Mouse (Mus musculus) frontal cortex, adult (tissue): ENCODE results near the gene Itpk1.

Source experiments
- ATAC-seq: cut with Nextera tagmentation; 2 replicates; pipeline ENCODE4 v1.9.2; 2017; ENCODE audit warnings: mild to moderate bottlenecking, moderate library complexity, mixed read lengths; ENCODE audit not compliant: low TSS enrichment

The Itpk1 gene

GRCm38 (mm10) chr12:102714116-102714515 is 9.4 kb upstream of the Itpk1 start:
- no peak for ATAC-seq

- ATAC-seq, result no peak
These were observed 8.6 kb upstream of the Itpk1 start for GRCm38 (mm10) chr12:102713153-102713865.

- no peak for ATAC-seq
These were observed 6.2 kb upstream of the Itpk1 start for GRCm38 (mm10) chr12:102710851-102711375.

DNA sequence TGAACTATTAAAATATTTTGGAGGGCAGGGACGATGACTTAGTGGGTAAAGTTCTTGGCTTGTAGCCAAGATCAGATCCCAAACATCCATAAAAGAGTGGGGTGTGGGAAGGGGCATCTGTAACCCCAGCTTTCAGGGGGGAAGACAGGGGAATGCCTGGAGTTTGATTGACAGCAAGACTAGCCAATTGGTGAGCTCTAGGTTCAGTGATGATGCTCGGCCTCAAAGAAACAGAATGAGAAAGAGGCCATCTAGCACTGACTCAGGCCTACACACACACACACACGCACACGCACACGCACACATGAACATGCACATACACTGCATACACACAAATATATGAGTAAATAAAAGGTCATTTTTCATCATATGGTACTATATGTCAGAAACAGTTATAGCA is 5.2 kb upstream of the Itpk1 start:
- no peak for ATAC-seq

DNA sequence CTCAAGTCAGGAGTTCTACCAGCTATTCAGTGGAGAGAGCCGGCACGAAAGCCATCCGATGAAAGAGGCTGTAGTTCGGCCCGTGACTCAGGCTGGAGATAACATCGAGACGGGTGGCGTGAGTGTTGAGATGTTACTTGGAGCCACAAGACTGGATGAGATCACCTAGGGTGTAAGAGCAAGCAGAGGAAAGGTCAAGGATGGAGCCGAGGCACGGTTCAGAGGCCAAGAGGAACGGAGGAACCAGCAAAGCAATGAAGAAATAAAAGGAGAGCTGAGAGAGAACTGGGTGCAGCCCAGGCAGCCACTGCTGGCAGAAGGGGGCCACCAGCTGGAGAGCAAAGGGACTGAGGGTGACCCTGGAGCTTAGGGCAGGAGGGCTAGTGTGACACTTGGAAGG is 3.5 kb upstream of the Itpk1 start:
- ATAC-seq, result no peak

DNA sequence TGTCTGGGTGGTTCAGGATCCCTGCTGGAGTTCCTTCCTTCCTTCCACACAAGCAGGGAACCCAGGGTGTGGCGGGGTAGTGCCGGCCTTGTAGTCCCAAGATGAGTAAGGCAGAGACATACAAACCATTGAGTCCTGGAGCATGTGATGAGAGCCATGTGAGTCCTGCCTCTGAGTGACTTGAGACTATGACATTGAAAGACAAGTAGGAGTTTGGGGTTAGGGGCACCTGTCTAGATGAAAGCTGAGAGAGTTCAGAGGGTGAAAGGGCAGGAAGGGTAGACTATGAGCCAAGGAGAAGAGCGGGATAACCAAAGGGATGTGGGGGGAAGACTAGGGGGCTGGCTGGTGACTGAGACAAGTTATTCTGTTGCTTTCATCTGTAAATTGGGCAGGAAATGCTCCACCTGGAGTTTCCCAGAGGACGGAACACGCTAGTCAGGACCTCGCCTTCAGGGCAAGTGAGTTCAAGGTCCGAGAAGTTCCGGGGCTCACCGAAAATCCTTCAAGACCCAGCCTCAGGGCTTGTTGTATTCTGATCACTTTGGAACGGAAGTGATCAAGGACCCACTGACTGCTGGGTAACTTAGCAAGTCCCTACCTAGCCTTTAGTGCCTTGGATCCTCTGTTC is 2.2 kb upstream of the Itpk1 start:
- no peak for ATAC-seq

DNA sequence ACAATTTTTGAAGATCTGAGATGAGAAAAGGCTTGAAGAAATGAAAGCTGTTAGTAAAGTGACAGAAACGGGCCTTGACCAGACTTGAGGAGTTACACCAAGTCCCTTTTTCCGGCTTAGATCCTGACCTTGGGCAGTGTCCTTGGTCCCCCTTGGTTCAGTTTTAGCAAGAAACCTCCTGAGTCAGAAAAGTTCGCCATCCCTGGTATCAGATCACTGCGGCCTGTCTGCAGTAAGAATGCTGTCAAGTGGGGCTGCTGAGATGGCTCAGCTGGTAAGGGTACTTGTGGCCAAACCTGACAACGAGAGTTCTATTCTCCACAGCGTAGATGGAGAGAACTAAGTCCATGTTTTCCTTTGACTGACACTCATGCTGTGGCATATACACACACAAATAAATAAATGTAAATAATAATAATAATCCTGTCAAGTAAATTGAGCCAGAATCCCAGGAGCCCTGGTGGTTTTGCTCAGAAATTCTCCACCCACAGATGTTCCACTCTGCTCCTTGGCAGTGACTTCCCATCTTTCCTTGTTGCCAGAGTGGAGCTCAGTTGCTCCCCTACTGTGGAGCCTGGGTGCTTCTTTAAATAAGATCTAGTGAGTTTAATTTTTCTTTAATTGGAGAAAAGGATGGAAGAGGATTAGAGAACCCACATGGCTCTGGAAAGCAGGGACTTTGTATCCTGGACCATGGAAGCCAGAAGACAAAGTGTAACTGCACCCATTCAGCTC is 1.3 kb upstream of the Itpk1 start:
- ATAC-seq, result peak; percentile 8; the same call in 1 of the 2 replicates

- ATAC-seq, result peak; percentile 43
These were observed 614 bp upstream of the Itpk1 start for GRCm38 (mm10) chr12:102705216-102705871.

DNA sequence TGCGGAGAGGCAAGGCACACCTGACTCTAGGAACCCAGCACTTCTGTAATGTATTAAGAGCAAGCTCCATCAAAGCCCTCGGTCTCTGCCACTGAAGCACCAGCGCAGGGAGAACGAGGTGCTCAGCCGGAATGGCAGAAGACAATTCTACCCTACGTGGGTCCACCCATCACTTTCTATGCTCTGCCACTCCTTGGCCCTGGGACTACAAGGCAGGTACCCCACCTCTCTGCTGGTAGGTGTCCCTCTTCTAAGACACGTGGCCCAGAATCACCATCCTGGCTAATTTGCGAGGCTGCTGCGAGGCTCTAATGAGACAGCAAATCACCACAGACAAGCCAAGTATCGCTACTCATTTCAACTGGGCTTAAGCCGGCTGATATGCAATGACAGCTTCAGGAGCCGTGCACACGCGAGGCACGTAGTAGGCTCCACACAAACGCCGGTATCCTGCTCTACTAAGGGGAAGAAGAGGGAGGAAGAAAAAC is 765 bp downstream of the Itpk1 start:
- ATAC-seq, result 0 out of 2 replicates have a peak, but pooled peaks have one; percentile 3

DNA sequence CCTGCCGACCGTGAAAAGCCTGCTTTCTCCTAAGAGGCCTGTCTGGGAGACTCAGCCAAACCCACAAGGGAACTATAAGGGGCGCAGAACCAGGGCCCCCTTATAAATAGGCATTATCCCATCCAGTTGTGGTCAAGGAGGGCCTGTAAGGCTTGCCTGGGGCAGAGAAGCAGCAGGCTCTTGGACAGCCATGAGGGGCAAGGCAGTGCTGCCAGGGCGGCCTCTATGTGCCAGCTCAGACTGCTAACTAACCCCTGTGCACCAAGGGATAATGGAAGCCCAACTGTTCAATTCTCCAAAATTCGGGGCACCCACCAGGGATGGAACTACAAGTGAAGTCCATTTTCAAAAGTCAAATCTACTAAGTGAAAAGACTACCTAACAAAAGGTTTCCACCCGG is 1.3 kb downstream of the Itpk1 start:
- no peak for ATAC-seq

GRCm38 (mm10) chr12:102703111-102703412 is 1.7 kb downstream of the Itpk1 start:
- no peak for ATAC-seq

DNA sequence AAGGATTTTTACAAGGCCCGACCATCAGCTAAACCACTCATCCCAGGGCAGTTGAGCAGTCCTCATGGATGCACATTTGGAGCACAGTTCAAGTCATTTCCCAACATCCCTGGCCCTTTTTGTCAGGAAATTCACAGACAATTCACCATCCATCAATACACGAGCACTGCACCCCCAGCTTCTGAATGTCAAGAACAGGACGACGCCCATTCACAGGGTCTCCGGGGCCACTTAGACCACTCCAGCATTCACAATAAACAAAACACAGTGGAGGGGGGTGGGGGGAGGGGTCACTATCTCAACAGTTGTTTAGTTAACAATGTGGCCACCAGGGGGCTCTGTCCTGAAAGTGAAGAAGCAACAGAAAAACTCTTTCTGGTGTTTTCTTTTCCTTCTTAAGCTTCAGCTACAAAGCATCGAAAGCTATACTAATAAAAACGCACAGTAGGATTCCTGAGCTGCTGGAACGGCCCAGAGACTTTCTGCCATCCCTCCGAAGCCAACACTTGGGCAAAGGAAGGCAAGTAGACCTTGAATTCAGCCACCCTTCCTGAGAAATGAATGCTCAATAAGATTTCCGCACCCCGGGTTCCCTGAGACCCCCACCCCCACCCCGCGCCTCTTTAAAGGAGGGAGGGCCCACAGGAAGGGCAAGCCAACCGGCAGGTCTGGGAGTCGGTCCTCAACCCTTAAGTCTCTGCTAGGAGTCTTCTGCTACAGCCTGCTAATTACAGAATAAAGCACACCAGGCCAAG is 2.2 kb downstream of the Itpk1 start:
- ATAC-seq, result no peak

GRCm38 (mm10) chr12:102701691-102702207 is 3.0 kb downstream of the Itpk1 start:
- no peak for ATAC-seq

DNA sequence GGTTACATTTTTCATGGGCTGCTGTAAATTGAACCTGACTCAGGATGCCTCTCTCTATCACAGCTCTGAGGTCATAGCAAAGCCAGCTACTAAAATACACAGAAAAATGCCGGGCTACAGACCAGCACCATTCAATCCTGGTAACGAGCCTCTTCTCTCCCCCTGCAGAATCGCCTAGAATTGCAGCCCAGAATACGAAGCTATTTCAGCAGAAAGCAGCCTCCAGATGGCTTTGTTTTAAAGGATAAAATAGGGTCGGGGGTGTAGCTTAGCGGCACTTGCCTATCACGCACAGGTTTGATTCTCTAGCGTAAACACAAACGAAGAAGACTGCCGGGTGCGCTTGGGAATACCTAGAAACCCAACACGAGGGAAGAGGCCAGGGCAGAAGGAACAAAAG is 4.3 kb downstream of the Itpk1 start:
- no peak for ATAC-seq

GRCm38 (mm10) chr12:102699156-102699555 is 5.6 kb downstream of the Itpk1 start:
- no peak for ATAC-seq

DNA sequence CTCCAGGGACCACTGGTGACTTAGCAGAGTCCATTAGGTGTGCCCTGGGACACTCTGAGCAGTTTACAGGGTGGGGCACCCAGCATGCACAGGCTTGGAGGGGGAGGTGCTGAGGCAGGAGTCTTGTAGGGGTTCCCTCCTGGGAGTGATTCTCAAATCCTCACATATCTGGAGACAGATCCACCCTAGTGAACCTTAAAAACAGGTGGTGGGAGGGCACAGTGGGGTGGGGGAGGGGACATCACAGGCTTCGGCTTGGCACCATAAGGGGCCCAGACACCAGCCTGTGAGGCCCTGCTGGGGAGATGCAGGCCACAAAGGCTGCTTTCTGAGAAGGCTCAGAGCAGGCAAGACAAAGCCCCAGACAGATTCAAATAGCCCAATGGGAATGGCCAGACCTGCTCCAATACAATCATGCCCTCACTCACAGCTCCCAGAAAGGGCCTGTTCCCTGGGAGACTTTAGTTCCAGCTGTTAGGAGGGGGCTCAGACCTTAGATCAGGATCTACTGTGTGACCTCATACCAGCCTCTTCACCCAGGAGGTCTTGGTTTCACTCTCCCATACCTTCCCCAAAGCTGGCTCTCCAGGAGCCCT is 6.5 kb downstream of the Itpk1 start:
- ATAC-seq, result no peak

- ATAC-seq, result no peak
These were observed 7.3 kb downstream of the Itpk1 start for GRCm38 (mm10) chr12:102697381-102697780.

DNA sequence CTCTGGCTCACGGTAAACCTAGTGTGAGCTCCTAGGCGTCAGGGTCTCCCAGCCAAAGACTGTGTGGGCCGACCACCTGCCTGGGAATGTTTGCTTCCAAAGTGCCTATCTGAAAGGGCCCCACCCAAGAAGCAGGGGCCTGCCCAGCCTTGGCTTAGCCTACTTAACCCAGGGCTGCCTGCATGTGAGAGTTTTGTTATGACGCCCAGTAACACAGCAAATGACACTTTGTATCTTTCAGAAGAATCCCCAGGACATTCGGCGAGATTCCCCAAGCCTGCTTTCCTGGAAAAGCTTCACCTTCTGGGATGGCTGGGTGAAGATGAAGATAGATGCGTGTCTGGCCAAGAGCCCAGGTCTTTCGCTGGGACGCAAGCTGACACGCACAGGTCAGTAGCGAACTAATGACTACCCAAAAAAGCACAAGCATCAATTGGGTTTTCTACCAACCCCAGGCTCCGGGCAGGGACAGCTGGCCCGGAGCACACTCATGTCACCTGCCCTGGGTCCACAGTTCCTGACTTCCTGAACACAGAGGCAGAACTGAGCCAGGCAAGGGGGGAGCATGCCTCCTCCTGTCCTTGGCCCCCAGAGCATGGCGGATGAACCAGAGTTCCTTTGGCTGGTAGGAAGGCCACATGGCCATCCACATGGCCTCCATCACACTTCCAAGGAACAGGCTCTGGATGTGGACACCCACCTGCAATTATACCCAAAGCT is 7.9 kb downstream of the Itpk1 start:
- ATAC-seq, result no peak

DNA sequence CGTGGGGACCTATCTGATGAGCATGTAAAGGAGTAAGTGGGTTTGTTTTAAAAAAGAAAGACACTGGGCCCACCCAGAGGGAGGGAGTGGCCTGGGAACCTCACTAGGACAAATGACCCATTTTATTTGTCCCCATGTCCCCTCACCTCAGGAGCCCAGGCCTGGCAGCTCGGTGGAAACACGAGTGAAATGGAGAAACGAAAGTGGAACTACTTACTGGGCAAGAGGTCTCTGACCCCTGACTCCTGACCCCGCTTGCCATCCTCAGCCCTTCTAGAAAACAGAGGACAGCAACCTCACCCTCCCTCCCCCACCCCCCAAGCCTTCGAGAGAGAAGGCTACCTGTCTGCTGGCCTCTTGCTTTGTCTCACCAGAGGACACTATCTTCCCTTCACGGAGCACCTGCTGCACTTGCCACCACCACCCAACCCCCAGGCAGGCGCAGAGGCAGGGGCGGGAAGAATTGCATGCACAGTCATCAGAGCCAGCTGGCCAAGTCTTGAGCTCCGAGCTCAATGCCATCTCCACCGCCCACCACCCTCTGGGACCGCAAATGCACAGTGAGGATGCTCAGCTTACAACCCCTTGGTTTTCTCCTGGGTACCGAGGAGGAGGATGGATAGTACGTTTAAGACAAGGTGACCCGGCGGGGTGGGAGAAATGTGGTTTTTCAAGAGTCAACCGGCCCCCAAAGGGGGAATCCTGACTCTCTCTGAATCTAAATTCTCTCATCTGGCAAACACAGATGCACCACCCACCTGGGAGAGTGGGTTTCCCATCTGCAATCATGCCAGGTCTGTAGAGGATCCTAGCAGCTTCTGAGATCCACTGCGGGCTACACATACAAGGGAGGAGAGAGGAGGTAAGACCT is 9.1 kb downstream of the Itpk1 start:
- peak; percentile 77 for ATAC-seq
